Mouse (Mus musculus): ENCODE measurements around the gene Zc3h10.
"Not testable (repeated sequence)": the region's sequence is repeated elsewhere in the genome, so short reads cannot be mapped to it uniquely, and the experiment has no call there.

The Zc3h10 gene

GRCm38 (mm10) chr10:128497134-128497737 is 50.3 kb downstream of the Zc3h10 start:
- no peak for DNase-seq (ENCODE audit: low read depth, low spot score)

- DNase-seq (ENCODE audit: low read depth, low spot score) = no peak
Measured at GRCm38 (mm10) chr10:128496509-128497077, 51.0 kb downstream of the Zc3h10 start.

- no peak for DNase-seq (ENCODE audit: low read depth, low spot score)
Measured at GRCm38 (mm10) chr10:128495903-128496302, 51.7 kb downstream of the Zc3h10 start.

GRCm38 (mm10) chr10:128495270-128495669 is 52.3 kb downstream of the Zc3h10 start:
- no peak for DNase-seq (ENCODE audit: low read depth, low spot score)

- DNase-seq (ENCODE audit: low read depth, low spot score) = no peak
Measured at GRCm38 (mm10) chr10:128494667-128495245, 52.8 kb downstream of the Zc3h10 start.

GRCm38 (mm10) chr10:128493695-128494666 is 53.6 kb downstream of the Zc3h10 start, which contains the start of gene Myl6:
Myl6 (minus strand) TSS chr10:128494145.
- peak; percentile 99 for DNase-seq (ENCODE audit: low read depth, low spot score)

- DNase-seq (ENCODE audit: low read depth, low spot score) = no peak
Measured at GRCm38 (mm10) chr10:128493319-128493694, 54.3 kb downstream of the Zc3h10 start.

- peak; percentile 61 for DNase-seq (ENCODE audit: low read depth, low spot score)
Measured at GRCm38 (mm10) chr10:128492633-128493311, 54.8 kb downstream of the Zc3h10 start.

GRCm38 (mm10) chr10:128492051-128492450 is 55.5 kb downstream of the Zc3h10 start:
- not testable (repeated sequence) for DNase-seq (ENCODE audit: low read depth, low spot score)

All from mesoderm, embryonic 11.5 days (tissue).